Mouse (Mus musculus) adrenal gland (tissue): ENCODE data around the gene 5830473C10Rik.
"Not testable (repeated sequence)": the region's sequence is repeated elsewhere in the genome, so short reads cannot be mapped to it uniquely, and the experiment has no call there.

Experiments used
- intact Hi-C: fragments of 180-260 bp; cut with DNase I; formaldehyde crosslinking; loops from one replicate; pipeline ENCODE4 v1.15.1; 2025

5830473C10Rik gene

DNA sequence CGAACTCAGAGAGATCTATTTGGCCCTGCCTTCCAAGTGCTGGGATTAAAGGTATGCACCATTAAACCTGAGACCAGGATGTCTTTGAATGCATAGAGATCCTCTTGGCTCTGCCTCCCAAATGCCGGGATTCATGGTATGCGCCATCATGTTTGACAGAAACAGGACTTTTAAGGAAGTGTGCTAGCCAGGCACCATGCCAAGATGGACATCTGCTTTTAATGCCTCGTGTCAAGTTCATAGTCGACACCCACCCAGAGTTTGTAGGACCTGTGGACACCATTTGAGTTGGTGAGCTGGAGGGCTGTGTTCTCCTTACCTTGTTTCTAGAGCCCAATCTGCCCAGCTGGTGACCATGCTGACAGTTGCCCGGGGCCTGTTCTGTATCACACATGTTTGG, 31.0 kb downstream of the 5830473C10Rik start:
- intact Hi-C loops: no loop called here

DNA sequence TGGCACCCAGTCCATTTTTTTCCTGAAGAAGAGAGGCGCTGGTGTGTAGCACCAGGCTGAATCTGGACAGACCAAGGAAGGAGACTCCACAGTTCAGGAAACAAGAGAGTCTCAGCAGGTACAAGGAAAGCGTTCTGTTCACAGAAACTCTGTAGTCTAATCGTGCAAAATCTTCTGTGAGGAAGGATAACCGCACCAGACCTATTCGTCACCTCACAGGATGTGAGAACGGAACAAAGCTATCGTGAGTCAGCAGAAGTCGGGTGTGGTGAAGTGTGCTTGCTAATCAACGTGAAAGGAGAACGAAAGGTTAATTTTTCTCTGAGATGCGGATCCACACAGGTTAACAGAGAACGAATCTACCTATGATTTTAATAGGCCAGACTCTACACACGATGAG, 34.0 kb downstream of the 5830473C10Rik start:
- intact Hi-C loops: no loop called here

DNA sequence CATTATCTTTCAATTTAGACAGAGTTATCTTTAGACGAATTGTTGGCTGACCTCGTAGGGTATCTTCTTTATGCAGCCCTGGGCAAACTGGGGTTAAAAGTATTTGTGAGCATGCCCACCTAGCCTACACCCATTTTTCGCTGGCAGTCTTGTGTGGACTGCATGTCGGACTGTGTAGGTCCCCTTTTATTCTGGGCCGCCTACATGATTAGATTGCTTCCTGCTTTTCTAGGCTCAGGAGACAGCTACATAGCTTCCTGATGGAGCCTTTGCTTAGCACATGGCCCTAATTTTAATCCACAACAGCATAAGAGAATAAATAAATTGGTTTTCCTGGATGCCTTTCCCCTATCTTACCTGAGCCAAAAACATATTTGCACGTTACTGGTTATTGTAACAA, 35.2 kb downstream of the 5830473C10Rik start:
- intact Hi-C loops: no loop called here

- intact Hi-C loops: loop anchor here (2.0 kb wide), 1 partner anchor 51 kb away; no protein-coding TSS in a partner anchor
Measured at GRCm38 (mm10) chr5:90601469-90601868, 40.6 kb downstream of the 5830473C10Rik start.

GRCm38 (mm10) chr5:90603407-90603923, 42.6 kb downstream of the 5830473C10Rik start:
- intact Hi-C loops: no loop called here

GRCm38 (mm10) chr5:90608906-90609305, 48.0 kb downstream of the 5830473C10Rik start:
- intact Hi-C loops: no loop called here

- intact Hi-C loops: no loop called here
Measured at GRCm38 (mm10) chr5:90611388-90611787, 50.5 kb downstream of the 5830473C10Rik start.

DNA sequence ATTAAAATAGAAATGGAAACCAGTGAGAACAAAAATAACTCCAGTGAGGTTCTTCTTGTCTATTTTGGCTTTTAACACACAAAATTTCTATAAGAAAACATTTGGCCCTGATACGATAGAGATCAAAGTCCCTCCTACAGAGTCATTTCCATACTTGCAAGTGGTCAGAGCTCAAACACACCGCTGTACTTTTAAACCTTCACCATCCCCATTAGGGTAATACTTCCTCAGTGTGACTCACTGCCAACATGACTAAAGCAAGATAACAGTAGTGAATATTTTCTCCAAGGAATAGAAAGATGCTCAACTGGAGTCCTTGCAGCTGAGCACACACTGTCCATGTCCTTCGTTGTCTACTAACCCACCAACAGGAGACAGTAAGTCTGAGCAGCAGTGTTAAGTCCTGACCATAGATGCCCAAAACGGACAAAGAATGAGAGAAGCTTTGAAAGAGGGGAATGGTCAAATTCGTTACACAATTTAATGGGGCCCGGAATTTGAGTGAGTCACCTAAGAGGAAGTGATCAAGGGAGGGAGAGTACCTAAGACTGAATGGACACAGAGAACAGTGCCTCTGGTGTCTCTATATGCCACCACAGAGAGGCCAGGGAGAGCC, 51.2 kb downstream of the 5830473C10Rik start:
- intact Hi-C loops: no loop called here

DNA sequence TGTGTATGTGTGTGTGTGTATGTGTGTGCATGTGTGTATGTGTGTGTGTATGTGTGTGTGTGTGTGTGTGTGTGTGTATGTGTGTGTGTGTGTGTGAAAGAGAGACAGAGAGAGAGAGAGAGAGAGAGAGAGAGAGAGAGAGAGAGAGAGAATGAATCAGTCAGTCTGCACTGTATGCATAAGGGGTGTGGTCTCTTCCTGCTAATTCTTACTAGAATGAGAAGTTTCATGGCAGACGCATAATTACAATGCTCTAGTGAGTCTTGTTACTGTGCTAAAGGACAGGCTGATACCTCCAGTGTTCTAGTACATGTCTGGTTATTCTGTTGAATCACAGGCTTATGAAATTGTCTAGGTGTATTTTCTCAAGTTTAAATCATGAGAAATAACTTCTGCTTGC, 51.8 kb downstream of the 5830473C10Rik start:
- intact Hi-C loops: not testable (repeated sequence)

DNA sequence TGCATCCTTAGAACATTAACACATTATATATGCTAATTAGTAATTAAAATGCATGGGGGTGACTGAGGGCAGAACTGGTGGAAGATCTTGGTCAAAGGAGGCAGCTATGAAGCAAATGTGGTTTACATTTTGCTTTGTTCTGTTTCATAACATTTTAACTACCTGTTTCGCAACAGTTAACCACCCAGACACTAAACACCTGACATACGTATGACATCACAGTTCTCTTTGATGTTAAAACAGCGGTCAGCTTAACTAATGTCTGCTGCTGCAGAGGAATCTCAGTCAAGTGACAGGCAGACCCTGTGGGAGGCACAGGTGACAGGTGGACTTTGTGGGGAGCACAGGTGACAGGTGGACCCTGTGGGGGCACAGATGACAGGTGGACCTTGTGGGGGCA, 57.0 kb downstream of the 5830473C10Rik start:
- intact Hi-C loops: no loop called here

GRCm38 (mm10) chr5:90621316-90621715, 60.4 kb downstream of the 5830473C10Rik start:
- intact Hi-C loops: no loop called here

GRCm38 (mm10) chr5:90621726-90622125, 60.8 kb downstream of the 5830473C10Rik start:
- intact Hi-C loops: no loop called here

DNA sequence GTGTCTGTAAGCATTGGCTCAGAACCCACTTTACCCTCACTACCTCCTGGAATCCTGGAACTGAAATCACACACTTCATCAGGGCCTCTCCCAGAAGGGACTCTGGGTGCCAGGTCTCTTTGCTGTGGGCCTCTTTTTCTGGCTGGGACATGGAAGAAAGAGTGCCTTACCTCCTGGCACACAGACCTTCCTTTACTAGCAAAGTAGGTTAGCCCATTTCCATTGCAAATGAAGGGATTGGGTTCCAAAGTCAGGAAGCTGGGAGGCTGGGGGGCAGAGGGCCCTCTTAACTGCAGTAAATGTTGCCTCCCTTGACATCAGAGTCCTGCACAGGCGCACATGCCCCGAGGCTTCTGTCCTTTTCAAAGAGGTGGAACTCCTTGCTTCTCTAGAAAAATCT, 62.3 kb downstream of the 5830473C10Rik start:
- intact Hi-C loops: no loop called here

GRCm38 (mm10) chr5:90624708-90625425, 64.0 kb downstream of the 5830473C10Rik start:
- intact Hi-C loops: no loop called here

DNA sequence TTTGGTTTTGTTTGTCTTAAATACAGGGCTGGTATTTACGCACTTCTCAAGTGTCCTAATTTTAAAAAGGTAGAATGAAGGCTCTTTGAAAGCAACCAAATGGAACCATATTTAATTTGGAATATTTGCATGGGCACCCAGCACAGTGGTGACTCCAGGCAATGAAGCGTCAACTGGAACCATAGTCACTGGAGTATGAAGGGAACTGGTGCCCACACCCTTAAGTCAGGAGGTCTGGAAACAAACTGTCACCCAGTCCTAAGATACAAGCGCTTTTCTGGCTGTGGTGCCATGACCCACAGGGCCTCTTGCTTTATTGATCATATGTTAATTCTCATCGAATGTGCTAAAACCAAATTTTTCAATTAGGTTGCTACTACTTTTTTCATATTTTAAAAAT, 66.5 kb downstream of the 5830473C10Rik start:
- intact Hi-C loops: no loop called here

DNA sequence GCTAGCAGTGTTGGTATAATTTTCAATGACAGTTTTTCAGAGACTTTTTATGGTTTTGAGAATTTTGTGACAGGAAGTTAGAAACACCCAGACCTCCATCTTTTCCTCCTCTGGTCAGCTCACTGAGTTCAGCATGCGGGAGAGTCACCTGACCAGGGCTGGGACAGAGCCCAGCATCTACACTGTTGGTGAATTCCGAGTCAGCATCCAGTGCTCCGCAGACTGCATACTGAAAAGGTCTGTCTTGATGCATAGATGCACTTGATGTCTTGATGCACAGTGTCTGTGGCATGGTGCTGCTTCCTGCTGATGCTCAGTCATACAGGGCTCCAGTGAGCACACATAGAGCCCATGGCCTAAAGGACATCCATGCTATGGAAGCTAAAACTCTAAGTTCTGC, 67.1 kb downstream of the 5830473C10Rik start:
- intact Hi-C loops: no loop called here

GRCm38 (mm10) chr5:90628530-90628929, 67.6 kb downstream of the 5830473C10Rik start:
- intact Hi-C loops: no loop called here

- intact Hi-C loops: no loop called here
Measured at GRCm38 (mm10) chr5:90634885-90635284, 74.0 kb downstream of the 5830473C10Rik start.

DNA sequence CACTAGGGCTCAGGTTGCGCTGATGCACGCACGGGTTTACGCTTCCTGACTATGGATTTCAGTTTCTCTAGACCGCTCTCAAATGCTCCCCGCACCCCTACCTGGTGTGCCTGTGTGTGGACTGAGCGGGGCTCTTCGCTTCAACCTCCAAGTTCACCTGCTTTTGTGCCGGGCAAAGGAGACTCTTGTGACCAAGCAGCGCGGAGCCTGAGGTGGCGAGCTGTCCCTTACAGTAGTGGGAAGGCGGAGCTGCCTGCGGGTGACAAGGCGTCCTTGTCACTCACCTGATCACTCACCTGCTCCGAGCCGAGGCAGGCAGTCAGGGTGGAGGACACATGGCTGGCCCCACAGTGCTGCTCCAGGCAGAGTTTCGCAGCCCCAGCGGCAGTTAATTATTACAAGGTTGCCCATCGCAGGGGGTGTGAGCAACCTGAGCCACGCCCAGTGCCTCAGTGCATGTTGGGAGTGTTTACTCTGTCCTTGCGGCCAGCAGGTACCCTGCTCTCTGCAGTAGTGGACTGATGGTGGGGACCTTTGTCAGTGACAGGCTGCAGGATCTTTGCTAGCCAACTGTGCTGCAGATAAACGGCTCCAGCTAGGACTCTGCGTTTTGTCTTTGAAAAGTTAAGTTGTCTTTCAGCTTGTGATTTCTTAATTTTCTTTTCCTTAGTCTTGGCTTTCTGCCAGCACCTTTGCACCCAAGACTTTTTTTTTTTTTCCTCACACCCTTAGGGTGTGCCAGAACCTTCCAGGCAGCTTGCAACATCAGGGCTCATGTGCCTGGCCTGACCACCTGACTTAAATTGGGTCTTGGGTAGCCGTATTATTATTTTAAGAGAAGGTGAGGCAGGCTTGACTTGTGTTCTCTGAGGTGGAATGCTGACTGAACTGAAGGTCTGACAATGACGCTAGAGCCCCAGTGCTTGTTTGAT, 79.6 kb downstream of the 5830473C10Rik start, which contains the start of gene Rassf6:
Gene Rassf6, minus strand, starts transcription at position 372 of the 932 bp plus-strand sequence.
- intact Hi-C loops: no loop called here

DNA sequence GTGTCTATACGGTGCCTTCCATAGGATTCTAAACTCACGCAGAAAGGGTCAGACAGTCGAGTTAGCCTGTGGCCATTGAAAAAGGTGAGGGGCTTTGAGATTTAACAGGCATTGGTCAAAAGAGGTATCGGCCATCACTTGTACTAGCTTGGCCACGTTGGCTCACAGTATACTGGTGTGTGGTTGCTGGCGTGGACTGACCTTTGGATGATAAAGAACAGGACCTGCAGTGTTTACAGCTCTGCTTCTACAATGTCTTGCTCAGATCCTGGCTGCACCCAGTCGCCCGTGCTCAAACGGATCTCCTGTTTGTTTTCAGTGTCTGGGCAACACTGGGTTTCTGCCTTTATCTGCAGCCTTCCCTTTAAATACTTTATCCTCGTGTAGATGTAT, 80.3 kb downstream of the 5830473C10Rik start:
- intact Hi-C loops: no loop called here

- intact Hi-C loops: no loop called here
Measured at GRCm38 (mm10) chr5:90645579-90645978, 84.7 kb downstream of the 5830473C10Rik start.

DNA sequence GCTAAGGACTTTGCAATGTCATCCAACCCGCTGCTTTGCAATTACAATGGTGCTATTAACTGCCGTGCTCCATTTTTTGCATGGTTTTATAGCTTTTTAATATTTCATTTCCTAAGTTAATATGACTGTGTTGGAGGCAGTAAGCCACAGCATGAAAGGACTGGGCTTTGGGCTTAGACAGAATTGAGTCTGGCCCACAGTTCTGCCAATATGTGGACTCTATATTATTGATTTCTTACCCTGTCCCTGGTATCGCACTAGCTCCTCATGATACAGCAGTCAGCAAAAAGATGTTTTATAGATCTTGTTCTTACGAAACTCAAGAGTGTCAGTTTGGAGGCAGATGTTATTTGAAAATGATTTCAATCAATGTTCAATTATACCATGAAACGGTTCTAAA, 85.5 kb downstream of the 5830473C10Rik start:
- intact Hi-C loops: no loop called here
